Mouse (Mus musculus): ENCODE measurements around the gene Slc6a1. TPM values are rescaled to one million over a fixed set of nuclear protein-coding genes. Genes with fewer than 3 reads are reported as not detected.

Gene Slc6a1
- total RNA-seq (2014; fragmentation: Nextera tagmentation) (6.2 TPM in 1 of 2 replicates, not detected in the other), total RNA-seq (2017) (0.61 TPM in 1 of 2 replicates, not detected in the other)

GRCm38 (mm10) chr6:114282469-114283277, at the start of gene Slc6a1:
Slc6a1 (plus strand) TSS chr6:114282635.
- peak; percentile 55; the same call in 1 of the 2 replicates for ATAC-seq (replicated peaks; ENCODE audit: low FRiP score, low TSS enrichment, poor library complexity, severe bottlenecking)

- ATAC-seq (replicated peaks; ENCODE audit: low FRiP score, low TSS enrichment, poor library complexity, severe bottlenecking): no peak
Observed at GRCm38 (mm10) chr6:114238892-114239644, 43.4 kb upstream of the Slc6a1 start.

GRCm38 (mm10) chr6:114245665-114246064, 36.8 kb upstream of the Slc6a1 start:
- no peak for ATAC-seq (replicated peaks; ENCODE audit: low FRiP score, low TSS enrichment, poor library complexity, severe bottlenecking)

- ATAC-seq (replicated peaks; ENCODE audit: low FRiP score, low TSS enrichment, poor library complexity, severe bottlenecking): peak; percentile 83
Observed at GRCm38 (mm10) chr6:114250311-114250710, 32.1 kb upstream of the Slc6a1 start.

GRCm38 (mm10) chr6:114254927-114255326, 27.5 kb upstream of the Slc6a1 start:
- ATAC-seq (replicated peaks; ENCODE audit: low FRiP score, low TSS enrichment, poor library complexity, severe bottlenecking): no peak

- ATAC-seq (replicated peaks; ENCODE audit: low FRiP score, low TSS enrichment, poor library complexity, severe bottlenecking): no peak
Observed at GRCm38 (mm10) chr6:114257762-114258361, 24.6 kb upstream of the Slc6a1 start.

GRCm38 (mm10) chr6:114258661-114259193, 23.7 kb upstream of the Slc6a1 start:
- ATAC-seq (replicated peaks; ENCODE audit: low FRiP score, low TSS enrichment, poor library complexity, severe bottlenecking): no peak

GRCm38 (mm10) chr6:114261609-114262008, 20.8 kb upstream of the Slc6a1 start:
- no peak for ATAC-seq (replicated peaks; ENCODE audit: low FRiP score, low TSS enrichment, poor library complexity, severe bottlenecking)

GRCm38 (mm10) chr6:114264010-114264409, 18.4 kb upstream of the Slc6a1 start:
- ATAC-seq (replicated peaks; ENCODE audit: low FRiP score, low TSS enrichment, poor library complexity, severe bottlenecking): no peak

GRCm38 (mm10) chr6:114264426-114264825, 18.0 kb upstream of the Slc6a1 start:
- no peak for ATAC-seq (replicated peaks; ENCODE audit: low FRiP score, low TSS enrichment, poor library complexity, severe bottlenecking)

GRCm38 (mm10) chr6:114266273-114266672, 16.2 kb upstream of the Slc6a1 start:
- ATAC-seq (replicated peaks; ENCODE audit: low FRiP score, low TSS enrichment, poor library complexity, severe bottlenecking): no peak

- ATAC-seq (replicated peaks; ENCODE audit: low FRiP score, low TSS enrichment, poor library complexity, severe bottlenecking): no peak
Observed at GRCm38 (mm10) chr6:114267979-114268378, 14.5 kb upstream of the Slc6a1 start.

- no peak for ATAC-seq (replicated peaks; ENCODE audit: low FRiP score, low TSS enrichment, poor library complexity, severe bottlenecking)
Observed at GRCm38 (mm10) chr6:114269589-114269988, 12.8 kb upstream of the Slc6a1 start.

GRCm38 (mm10) chr6:114270799-114271198, 11.6 kb upstream of the Slc6a1 start:
- ATAC-seq (replicated peaks; ENCODE audit: low FRiP score, low TSS enrichment, poor library complexity, severe bottlenecking): no peak

GRCm38 (mm10) chr6:114272279-114272678, 10.2 kb upstream of the Slc6a1 start:
- no peak for ATAC-seq (replicated peaks; ENCODE audit: low FRiP score, low TSS enrichment, poor library complexity, severe bottlenecking)

GRCm38 (mm10) chr6:114273997-114274728, 8.3 kb upstream of the Slc6a1 start:
- no peak for ATAC-seq (replicated peaks; ENCODE audit: low FRiP score, low TSS enrichment, poor library complexity, severe bottlenecking)

- no peak for ATAC-seq (replicated peaks; ENCODE audit: low FRiP score, low TSS enrichment, poor library complexity, severe bottlenecking)
Observed at GRCm38 (mm10) chr6:114275800-114276199, 6.6 kb upstream of the Slc6a1 start.

GRCm38 (mm10) chr6:114283278-114283770, 889 bp downstream of the Slc6a1 start:
- no peak for ATAC-seq (replicated peaks; ENCODE audit: low FRiP score, low TSS enrichment, poor library complexity, severe bottlenecking)
